Mouse (Mus musculus) cerebellum, adult 9-11 months (tissue): ENCODE results near the gene Rplp0.

Experiments used
- DNase-seq: peaks from one replicate; pipeline ENCODE4 v3.0.0; 2022

The Rplp0 gene

GRCm38 (mm10) chr5:115586780-115587179 lies 27.5 kb downstream of the Rplp0 start:
- DNase-seq: no peak

- DNase-seq: no peak
Measured at GRCm38 (mm10) chr5:115591028-115591427, 31.8 kb downstream of the Rplp0 start.

- DNase-seq: no peak
Measured at GRCm38 (mm10) chr5:115591506-115591905, 32.2 kb downstream of the Rplp0 start.

GRCm38 (mm10) chr5:115603561-115603960 lies 44.3 kb downstream of the Rplp0 start:
- DNase-seq: no peak

GRCm38 (mm10) chr5:115611566-115611965 lies 52.3 kb downstream of the Rplp0 start:
- DNase-seq: no peak
